Mouse (Mus musculus): ENCODE results near the gene Cdc42se1.

DNA sequence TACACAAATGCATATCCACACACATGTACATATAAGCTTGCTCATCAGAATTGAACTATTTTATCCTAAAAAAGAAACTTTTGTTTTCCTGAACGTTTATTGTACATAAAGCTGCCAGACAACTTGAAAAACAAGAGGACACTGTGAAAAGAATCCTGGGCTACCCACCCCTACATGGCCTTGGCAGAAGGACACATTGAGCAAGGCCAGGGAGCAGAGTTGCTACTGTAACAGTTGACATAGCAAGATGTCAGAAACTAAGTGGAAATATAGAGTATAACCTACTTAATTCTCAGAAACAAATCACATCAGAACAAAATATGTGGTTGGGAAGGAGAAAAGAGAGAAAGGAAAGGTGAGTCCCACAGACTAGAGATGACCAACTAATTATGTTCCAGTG is 46.7 kb upstream of the Cdc42se1 start:
- no peak for TF ChIP-seq CTCF (IDR thresholded peaks at IDR 0.05; ENCODE audit: insufficient read depth, low read depth, low read length)
- TF ChIP-seq POLR2A (IDR thresholded peaks at IDR 0.05; ENCODE audit: insufficient read depth, low read depth, low read length): no peak
